Mouse (Mus musculus): Measurements from ENCODE around the gene Spsb3.

The Spsb3 gene

DNA sequence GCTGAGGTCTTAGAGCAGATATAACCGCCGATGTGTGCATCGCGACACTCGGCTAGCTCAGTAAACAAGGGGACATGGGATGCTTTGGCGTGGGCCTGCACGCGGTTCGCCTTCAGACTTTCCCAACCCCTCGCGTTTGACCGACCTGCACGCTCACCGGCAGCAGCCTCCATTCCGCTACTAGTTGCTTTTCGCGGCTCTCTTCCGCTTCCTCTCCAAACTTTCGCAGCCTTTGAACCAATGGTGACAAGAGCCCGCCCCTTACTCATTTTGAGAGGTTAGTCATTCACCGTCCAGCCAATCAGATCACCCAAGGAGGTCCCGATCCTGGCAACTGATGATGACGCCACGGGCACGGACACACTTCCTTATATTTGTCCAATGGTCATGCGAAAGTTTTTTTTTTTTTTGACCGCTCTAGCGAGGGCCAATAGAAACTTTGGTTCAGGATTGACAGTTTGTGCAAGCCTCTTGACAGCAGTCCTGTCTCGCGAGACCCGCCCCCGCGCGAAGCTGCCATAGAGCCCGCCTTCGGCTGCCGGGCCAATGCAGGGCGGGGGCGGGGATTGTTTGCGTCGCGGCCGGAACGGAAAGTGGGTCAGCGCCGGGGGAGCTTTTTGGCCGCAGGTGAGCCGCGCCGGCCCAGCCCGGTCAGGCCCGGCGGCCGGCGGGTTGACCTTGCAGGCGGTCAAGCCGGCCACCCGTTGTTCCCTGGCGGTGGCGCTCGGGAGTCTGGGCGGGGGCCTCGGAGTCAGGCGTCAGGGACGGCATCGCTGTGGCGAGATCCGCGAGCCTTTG lies at the start of gene Spsb3, which contains the start of gene Nubp2:
TSS of gene Spsb3 (plus strand) at position 510 of the 798 bp plus-strand sequence.
TSS of gene Nubp2 (minus strand) at position 216 of the 798 bp plus-strand sequence.
- peak; percentile 99 for DNase-seq (ENCODE audit: low spot score)

DNA sequence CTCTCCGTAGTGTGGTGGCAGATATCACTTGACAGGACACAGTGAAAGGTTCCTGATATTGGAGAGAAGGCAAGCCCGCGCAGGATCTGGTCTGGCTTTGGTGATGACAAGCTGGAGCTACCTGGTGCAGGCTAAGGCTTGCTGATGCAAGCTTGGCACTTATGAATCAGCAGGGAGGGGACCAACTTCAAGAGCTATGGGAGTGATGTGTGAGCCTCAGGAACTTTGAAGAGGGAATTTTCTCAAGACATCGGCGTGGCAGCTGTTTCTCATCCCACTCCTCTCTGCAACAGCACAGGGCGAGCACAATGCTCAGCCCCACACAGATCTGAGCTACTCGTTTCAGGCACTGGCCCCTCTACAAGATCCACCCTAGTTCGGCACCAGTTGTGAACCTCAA lies 46.6 kb upstream of the Spsb3 start, which contains the start of gene Hagh:
TSS of gene Hagh (plus strand) at position 302 of the 400 bp plus-strand sequence.
- no peak for DNase-seq (ENCODE audit: low spot score)

DNA sequence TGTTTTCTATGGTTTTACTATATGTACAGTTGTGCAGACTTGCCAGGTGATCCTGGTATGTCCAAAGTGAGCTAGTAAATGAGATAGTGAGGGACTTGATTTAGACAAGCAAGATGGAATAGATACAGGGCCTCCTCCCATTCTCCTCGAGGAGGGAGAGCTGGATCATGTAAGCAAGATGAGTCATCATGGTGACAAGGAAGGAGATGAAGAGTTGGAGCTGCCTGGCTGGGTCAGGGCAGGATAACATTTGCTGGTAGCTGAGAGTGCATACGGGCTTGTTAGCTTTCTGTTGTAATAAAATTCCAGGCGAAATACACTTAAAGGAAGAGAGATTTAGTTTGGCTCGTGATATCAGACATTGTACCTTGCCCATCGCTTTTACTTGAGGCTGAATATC lies 46.1 kb upstream of the Spsb3 start:
- DNase-seq (ENCODE audit: low spot score): no peak

DNA sequence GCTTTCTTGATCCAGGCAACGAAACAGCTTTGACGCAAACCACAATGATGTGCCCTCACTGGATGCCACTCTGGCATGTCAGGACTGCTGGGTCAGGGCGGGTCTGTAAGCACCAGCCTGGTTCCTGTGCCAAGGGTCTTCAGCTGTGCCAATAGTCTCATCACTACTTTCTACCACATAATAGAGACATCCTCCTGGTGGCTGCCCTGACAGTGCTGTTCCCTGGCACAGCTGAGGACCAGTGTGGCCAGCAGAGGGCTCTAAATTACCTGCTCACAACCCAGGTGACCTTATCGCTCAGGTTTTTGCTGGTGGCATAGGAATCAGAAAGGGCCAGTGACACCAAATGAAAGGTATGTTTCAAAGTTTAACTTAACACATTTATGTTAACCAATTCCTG lies 45.3 kb upstream of the Spsb3 start:
- DNase-seq (ENCODE audit: low spot score): peak; percentile 30

DNA sequence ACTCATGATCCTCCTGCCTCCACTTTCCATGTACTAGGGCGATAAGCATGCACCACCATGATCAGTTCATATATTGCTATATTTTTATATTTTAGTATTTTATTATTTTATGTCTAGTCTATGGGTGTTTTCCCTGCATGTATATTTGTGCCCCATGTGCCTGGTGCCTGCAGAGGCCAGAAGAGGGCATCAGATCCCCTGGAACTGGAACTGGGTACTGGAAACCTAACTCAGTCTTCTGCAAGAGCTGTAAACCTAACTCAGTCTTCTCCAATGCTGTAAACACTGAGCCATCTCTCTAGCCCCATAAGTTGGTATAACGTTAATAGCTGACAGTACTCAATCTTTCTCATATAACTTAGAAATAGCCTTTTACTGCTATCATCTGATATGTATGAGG lies 43.8 kb upstream of the Spsb3 start:
- no peak for DNase-seq (ENCODE audit: low spot score)

DNA sequence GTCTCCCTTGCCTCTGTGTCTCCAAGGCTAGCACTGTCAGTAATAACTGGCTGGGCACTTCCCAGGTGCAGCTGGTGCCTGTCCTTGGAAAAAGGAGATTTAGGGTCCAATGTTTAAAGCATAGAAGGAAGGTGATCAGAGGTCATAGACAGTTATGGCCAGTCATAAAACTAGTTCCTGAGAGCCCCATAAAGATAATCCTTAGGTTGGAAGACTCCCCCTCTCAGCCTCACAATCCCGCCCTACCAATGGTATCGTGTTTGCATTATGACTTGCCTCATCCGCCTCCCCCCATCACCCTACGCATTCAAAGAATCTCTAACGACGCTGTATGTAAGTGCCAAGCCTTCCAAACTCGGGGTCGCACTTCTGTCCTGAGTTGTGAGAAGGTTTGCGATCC lies 41.9 kb upstream of the Spsb3 start:
- DNase-seq (ENCODE audit: low spot score): no peak

DNA sequence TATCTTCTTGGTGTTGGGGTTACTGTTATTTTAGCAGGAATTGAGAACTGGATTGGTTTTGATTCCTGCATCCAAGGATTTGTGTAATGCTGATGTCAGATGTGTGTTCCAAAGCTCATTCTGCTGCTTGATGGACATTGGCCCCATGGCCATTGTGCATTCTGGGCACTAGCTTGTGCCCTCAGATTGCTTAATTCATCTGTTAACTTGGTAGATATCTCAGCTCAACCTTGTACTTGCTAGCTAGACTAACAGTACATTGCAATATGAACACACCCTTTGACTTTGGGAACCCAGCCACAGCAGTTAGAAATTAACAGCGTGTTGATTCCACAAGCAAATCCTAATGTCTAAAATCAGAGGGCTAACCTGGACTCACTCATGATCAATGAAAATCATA lies 39.1 kb upstream of the Spsb3 start:
- no peak for DNase-seq (ENCODE audit: low spot score)

DNA sequence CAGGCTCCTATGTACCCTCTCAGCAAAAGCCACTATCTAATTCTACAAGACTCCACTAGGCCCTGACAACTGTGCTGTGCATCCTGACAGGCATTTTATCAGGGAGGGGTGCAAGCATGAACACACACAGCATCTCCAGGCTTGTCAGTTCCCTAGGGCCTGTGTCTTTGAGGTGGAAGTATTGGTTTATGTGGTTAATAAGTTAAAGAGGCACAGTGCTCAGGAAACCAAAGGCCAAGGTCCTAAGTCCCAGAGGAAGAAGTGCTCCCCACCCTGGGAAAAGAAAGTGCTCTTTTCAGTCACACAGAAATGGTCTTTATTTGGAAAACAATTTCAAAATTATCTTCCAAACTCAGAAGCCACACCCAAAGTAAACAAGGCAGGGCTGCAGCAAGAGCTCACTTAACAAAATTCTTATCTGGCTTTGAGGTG lies 37.8 kb upstream of the Spsb3 start:
- DNase-seq (ENCODE audit: low spot score): no peak

DNA sequence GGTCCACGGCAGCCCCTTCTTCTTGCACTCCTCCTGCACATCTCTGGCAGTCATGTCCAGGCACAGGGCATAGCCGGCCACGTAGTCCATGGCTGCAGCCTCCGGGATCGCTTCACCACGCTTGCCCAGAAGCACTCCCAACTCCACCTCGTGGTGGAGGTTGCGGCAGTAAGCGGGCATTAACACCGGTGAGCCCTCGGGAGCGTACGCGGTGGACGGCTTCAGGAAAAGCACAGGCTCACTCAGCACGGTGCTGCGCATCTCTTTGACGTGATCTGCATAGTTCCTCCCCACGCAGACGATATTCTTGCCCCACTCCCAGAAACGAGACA lies 36.7 kb upstream of the Spsb3 start:
- DNase-seq (ENCODE audit: low spot score): peak; percentile 87

DNA sequence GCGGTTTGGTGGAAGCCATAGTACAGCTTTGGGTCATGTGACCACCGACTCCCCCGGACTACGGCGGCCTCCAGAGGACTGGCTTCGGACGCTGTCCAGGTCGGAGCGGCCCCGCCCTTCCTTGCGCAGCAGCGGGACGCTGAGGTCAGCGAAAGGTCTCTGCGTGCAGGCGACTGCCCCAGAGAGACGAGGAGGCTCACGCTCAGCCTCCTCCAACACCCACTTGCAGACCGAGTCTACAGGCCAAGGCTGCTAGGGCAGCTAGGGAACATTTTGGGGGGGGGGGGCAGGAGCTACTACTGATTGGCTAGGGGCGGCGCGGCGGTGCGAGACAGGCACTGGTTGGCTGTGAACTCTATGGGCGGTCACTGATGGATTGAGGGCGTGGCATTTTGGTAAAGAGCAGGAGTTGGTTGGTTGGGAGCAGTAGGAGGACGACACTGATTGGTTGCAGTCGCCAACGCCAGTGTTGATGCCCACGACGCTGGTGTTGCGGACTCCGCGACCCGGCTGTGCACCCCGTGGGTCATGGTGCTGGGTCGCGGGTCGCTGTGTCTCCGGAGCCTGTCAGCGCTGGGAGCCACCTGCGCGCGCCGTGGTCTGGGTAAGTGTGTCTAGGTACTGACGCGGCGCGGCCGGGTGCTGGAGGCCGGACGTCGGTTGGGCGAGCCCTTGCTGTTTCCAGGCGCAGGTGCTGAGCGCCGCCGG lies 36.2 kb upstream of the Spsb3 start, which contains the start of gene Fahd1:
TSS of gene Fahd1 (minus strand) at position 300 of the 708 bp plus-strand sequence.
- DNase-seq (ENCODE audit: low spot score): peak; percentile 97

DNA sequence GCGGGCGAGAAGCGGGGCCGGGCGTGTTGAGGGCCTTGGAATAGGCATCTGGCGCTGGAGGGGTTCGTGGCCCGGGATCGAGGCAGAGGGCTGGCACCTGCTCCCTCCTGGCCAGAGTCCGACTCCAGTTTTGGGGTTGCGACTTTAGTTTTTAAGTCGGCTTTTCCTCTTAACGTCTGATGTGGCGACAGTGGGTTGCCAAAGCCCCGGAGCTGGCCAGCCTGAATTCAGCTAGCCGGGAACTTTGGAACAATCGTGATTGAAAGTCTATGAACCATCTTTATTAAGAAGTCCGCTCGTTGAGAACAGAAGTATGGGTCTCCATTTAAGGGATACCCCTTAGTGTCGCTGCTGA lies 35.7 kb upstream of the Spsb3 start:
- peak; percentile 30 for DNase-seq (ENCODE audit: low spot score)

DNA sequence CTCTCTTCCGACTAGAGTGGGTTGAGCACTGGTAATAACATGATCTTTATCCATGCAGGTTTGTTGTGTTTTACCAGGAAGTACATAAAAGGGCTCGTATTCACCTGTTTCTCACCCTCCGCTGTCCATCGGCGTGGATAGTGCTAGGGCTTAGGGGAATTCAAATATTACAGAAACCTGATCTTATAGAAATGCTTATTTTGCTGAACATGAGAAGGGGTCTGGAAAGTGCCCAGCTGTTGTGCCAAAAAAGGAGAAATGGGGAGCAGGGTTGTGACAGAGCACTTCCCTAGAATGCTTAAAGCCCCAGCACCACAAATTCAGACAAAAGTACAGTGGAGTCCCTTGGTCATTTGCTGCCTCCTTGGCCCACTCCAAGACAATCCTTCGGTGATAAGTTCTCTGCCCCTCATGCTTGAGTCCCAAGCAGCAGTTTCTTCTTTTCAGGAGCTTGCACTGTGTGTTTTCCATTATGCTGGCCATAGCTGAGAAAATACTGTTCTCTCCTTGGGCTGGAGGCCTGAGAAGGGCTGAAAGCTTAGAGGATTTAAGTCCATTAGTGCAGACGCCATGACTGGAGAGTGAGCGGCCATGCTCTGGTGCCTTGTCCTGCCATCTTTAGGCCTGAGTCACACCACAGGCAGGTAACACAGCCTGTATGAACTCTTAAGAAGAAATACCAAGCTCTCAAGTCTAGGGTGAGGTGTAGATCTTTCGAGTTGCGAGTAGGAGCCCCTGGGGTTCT lies 34.9 kb upstream of the Spsb3 start:
- no peak for DNase-seq (ENCODE audit: low spot score)

DNA sequence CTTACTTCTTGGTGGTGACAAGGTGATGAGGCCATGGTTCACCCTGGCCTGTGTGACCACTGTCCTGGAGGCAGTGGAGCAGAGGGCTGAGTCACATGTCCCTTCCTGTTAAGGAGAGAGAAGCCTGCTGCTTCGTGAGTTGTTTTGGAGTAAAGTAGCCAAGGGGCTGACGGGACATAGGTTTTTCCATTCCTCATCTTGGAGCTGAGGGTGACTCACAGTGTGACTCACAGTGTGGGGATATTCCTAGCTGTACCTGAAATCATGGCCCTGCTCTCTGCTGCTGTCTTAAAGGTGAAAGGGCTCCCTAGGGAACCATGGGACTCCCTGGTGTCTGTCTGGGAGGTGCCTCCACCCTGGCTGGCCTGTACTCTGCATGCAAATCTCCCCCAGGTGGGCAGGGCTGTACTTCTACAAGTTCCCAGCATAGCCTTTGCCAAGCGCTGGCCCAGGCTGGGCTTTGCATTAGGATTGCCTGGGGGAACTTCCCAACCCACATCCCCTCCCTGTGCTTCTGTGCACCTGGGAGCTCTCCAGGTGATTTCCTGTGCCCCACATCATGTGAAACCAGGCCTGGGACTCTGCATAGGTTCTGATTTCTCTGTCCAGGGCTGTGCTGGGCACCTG lies 30.5 kb upstream of the Spsb3 start:
- peak; percentile 34 for DNase-seq (ENCODE audit: low spot score)

DNA sequence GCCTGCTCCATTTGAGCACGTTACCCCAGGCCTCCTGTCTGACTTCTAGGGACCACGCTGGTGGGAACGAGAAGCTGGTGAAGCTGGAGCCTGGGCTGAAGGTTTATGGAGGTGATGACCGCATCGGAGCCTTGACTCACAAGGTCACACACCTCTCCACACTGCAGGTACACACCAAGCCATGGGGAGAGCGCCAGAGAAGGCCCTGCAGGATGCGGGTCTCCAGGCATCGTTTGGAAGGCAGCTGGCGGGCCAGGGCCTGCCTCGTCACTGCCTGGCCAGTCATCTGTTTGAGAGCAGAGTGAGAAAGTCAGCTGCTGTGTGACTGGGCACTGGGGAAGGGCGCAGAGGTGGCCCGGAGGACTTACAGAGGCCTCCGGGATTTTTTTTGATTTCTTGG lies 29.9 kb upstream of the Spsb3 start:
- DNase-seq (ENCODE audit: low spot score): no peak

DNA sequence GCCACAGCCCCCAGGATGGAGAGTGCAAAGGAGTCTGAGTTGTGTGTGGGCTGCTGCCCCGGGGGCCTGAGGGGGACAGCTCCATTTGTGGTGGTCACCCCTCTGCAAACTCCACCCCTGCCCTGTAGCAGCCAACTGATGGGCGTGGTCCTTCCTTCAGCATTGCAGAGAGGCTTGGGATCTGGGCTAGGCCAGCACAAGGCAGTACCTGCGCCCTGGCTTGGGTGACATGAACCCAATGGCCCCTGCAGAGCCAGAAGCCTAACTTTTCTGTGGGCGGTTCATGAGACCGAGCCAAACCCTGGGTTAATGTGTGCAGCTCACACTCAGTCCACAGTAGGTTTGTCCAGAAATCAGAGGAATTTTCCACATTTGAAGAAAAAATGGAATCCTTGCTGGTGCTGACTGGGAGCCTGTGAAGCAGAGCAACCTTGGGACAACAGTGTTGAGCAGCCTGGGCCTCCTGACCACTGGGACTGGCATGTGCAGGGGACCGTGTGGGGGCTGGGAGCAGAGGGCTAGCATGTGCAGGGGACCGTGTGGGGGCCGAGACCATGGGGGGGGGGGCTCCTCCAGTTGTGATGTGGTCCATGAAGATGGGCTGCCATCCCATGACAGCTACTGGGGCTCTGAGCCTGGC lies 28.5 kb upstream of the Spsb3 start:
- no peak for DNase-seq (ENCODE audit: low spot score)

DNA sequence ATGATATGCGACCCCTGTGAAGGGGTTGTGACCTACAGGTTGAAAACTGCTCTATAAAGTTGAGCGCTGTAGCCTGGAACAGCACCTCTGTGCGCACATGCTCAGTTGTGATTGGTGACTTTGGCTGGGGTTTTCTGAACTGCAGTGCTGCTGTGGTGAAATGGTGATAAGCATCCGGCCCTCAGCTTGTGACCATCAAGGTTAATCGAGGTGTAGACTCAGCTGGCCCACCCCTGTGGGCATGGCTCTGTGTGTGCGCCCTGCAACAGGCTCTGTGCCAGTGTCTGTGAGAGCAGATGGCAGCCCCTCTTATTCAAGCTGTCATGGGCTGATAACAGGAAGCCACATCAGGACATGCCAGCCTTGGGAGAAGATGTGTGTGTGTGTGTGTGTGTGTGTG lies 27.5 kb upstream of the Spsb3 start:
- peak; percentile 36 for DNase-seq (ENCODE audit: low spot score)

DNA sequence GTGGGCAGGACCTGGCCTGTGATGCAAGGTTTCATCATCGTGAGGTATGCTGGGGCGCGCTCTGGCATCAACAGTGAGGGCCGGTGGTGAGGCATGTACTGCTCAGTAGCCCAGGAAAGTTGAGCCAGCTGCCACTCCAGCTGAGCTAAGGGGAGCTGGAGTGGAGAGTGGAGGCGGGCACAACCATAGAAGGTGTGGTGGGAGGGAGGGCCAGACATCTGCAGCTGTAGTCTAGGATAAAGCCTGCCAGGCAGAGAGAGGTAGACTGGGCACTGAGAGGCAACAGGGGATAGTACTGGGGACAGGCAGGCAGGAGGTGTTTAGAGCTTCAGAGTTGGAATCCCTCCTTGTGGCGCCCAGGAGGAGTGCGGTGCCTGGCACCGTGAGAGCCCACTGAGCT lies 26.4 kb upstream of the Spsb3 start:
- DNase-seq (ENCODE audit: low spot score): peak; percentile 28

DNA sequence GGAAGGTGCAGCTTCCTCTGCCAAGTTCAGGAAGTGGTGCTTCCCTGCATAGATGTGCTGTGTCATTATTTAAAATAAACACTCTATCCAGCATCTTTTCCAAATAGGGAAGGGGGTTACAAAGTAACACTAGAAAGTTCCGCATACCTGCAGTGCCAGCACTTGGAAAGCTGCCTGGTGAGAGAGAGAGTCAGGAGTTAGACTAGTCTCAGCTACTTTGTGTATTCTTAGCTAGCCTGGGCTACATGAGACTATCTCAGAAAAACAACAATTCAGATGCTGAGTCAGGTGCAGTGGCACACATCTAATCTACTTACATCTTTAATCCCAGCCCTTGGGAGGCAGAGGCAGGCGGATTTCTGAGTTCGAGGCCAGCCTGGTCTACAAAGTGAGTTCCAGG lies 24.7 kb upstream of the Spsb3 start:
- no peak for DNase-seq (ENCODE audit: low spot score)

DNA sequence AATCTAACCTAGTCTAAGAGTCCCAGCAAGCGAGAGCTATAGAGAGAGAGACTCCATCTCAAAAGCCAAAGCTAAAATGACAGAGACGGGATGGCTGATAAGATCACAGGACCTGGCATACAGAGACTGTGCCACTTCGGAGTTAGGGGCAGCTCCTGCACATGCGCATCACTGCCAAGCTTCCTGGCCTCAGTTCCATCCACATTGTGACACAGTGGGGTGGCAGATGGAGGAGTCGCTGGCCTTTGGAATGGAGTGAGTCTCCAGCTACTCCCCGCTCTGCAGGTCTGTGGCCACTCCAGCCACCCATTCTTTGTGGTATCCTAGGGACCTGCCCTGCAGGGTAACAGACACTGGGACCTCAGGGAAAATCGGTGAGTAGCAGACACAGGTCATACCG lies 20.7 kb upstream of the Spsb3 start, which contains the start of gene Igfals:
TSS of gene Igfals (plus strand) at position 222 of the 400 bp plus-strand sequence.
- DNase-seq (ENCODE audit: low spot score): no peak

DNA sequence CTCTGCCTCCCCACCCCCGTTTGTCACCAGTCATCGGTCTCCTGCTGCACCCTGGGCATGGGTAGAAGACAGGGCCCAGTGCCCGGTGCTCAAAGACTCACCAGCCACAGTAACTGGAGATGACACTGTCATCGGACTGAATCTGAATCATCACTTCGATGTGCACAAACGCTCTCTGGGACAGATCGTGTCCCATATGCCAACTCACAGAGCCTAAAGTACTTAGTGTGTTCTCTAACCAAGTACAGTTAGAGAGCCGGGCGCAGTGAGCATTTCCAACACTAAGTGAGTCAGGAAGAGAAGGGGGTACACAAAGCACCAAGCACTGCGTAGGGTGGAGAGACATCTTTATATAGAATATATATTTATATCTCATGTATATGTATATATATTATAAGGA lies 18.5 kb upstream of the Spsb3 start:
- DNase-seq (ENCODE audit: low spot score): no peak

DNA sequence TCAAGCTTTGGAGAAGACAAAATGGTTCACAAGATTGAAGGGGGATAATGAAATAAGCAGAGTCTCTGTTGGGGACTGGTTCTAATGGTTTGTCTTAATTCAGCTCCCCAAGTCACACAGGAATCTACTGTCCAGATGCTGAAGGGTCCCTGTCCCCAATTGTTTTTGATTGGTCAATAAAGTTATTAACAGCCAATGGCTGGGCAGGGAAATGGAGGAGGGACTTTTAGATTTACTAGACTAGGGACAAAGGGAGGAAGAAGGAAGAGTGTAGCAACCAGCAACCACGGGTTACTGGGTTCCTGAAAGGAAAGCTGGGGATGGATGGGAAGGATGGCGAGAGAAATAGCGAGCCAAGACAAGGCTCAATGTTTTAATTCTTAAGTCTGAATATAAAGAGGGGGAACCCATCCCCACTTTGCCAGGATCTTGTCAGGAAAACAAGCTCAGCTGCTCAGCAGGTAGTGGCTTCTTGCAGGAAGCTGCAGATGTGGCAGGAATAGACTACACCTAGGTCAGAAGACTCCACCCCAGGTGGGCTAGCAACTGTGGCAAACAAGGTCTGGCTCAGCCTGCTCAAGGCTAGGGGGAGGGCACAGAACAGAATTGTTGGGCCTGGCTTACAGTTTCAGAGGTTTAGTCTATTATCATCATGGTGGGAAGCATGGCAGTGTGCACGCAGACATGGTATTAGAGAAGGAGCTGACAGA lies 12.6 kb upstream of the Spsb3 start:
- DNase-seq (ENCODE audit: low spot score): no peak

All from MN1 (cell line).